Mouse (Mus musculus): ENCODE results near the gene Rbfox1. TPM values are rescaled to one million over a fixed set of nuclear protein-coding genes. Genes with fewer than 3 reads are reported as not detected.

Gene Rbfox1
- total and polyA plus RNA-seq, 3 experiments = 31.6 to 58.1 (median 52.9) TPM

GRCm38 (mm10) chr16:6313689-6314088 is 428.5 kb downstream of the Rbfox1 start:
- H3K9ac ChIP-seq (ENCODE audit: low read depth, low read length) = no peak overlapping the region
- WGBS = 66% methylated on average over 6 of the region's 6 CpGs
- no peak for DNase-seq
- no peak overlapping the region for H3K27ac ChIP-seq
- H3K36me3 ChIP-seq (ENCODE audit: control insufficient read depth, insufficient read depth, low read length) = no peaks in the 10 kb centered on the region
- no peaks in the 10 kb centered on the region for H3K27me3 ChIP-seq (ENCODE audit: control insufficient read depth, insufficient read depth, low read length)
- intact Hi-C loops (cut with DNase I) = no loop called here
- no peaks in the 10 kb centered on the region for H3K79me2 ChIP-seq (replicated peaks; ENCODE audit: control insufficient read depth, insufficient read depth, low read length)
- no peak overlapping the region for H3K4me3 ChIP-seq
- TF ChIP-seq EP300 (IDR thresholded peaks at IDR 0.05; ENCODE audit: insufficient read depth, low read depth, low read length) = no peak
- TF ChIP-seq POLR2A (IDR thresholded peaks at IDR 0.05; ENCODE audit: insufficient read depth, low read depth, low read length) = no peak
- no peak for TF ChIP-seq CTCF (IDR thresholded peaks at IDR 0.05)
- no peaks in the 10 kb centered on the region for H3K4me1 ChIP-seq (ENCODE audit: control insufficient read depth, insufficient read depth, low read length)

- no peak overlapping the region for H3K9ac ChIP-seq (ENCODE audit: low read depth, low read length)
- H3K79me2 ChIP-seq (replicated peaks; ENCODE audit: control insufficient read depth, insufficient read depth, low read length) = no peaks in the 10 kb centered on the region
- no peak for DNase-seq
- no peaks in the 10 kb centered on the region for H3K36me3 ChIP-seq (ENCODE audit: control insufficient read depth, insufficient read depth, low read length)
- intact Hi-C loops (cut with DNase I) = no loop called here
- WGBS = 13% methylated on average over 1 of the region's 1 CpGs
- H3K27ac ChIP-seq = no peak overlapping the region
- no peak overlapping the region for H3K4me3 ChIP-seq
- H3K4me1 ChIP-seq (ENCODE audit: control insufficient read depth, insufficient read depth, low read length) = no peaks in the 10 kb centered on the region
- no peaks in the 10 kb centered on the region for H3K27me3 ChIP-seq (ENCODE audit: control insufficient read depth, insufficient read depth, low read length)
- TF ChIP-seq CTCF (IDR thresholded peaks at IDR 0.05) (no peak), EP300 (IDR thresholded peaks at IDR 0.05; ENCODE audit: insufficient read depth, low read depth, low read length) (no peak), POLR2A (IDR thresholded peaks at IDR 0.05; ENCODE audit: insufficient read depth, low read depth, low read length) (no peak)
Measured at GRCm38 (mm10) chr16:6324832-6325231, 439.7 kb downstream of the Rbfox1 start.

GRCm38 (mm10) chr16:6331400-6331939 is 446.3 kb downstream of the Rbfox1 start:
- no peaks in the 10 kb centered on the region for H3K79me2 ChIP-seq (replicated peaks; ENCODE audit: control insufficient read depth, insufficient read depth, low read length)
- H3K27me3 ChIP-seq (ENCODE audit: control insufficient read depth, insufficient read depth, low read length) = no peaks in the 10 kb centered on the region
- no peak for DNase-seq
- no peak overlapping the region for H3K4me3 ChIP-seq
- no peaks in the 10 kb centered on the region for H3K4me1 ChIP-seq (ENCODE audit: control insufficient read depth, insufficient read depth, low read length)
- TF ChIP-seq EP300 (IDR thresholded peaks at IDR 0.05; ENCODE audit: insufficient read depth, low read depth, low read length) = no peak
- TF ChIP-seq CTCF (IDR thresholded peaks at IDR 0.05) = no peak
- no peak for TF ChIP-seq POLR2A (IDR thresholded peaks at IDR 0.05; ENCODE audit: insufficient read depth, low read depth, low read length)
- intact Hi-C loops (cut with DNase I) = no loop called here
- WGBS = 52% methylated on average over 10 of the region's 10 CpGs
- H3K27ac ChIP-seq = no peak overlapping the region
- no peaks in the 10 kb centered on the region for H3K36me3 ChIP-seq (ENCODE audit: control insufficient read depth, insufficient read depth, low read length)
- no peak overlapping the region for H3K9ac ChIP-seq (ENCODE audit: low read depth, low read length)

GRCm38 (mm10) chr16:6333273-6333672 is 448.1 kb downstream of the Rbfox1 start:
- H3K9ac ChIP-seq (ENCODE audit: low read depth, low read length) = no peak overlapping the region

GRCm38 (mm10) chr16:6348103-6348502 is 462.9 kb downstream of the Rbfox1 start:
- 35% methylated on average over 9 of the region's 9 CpGs for WGBS
- H3K4me3 ChIP-seq = no peak overlapping the region
- H3K36me3 ChIP-seq (ENCODE audit: control insufficient read depth, insufficient read depth, low read length) = no peaks in the 10 kb centered on the region
- H3K79me2 ChIP-seq (replicated peaks; ENCODE audit: control insufficient read depth, insufficient read depth, low read length) = no peaks in the 10 kb centered on the region
- H3K4me1 ChIP-seq (ENCODE audit: control insufficient read depth, insufficient read depth, low read length) = no peaks in the 10 kb centered on the region
- intact Hi-C loops (cut with DNase I) = no loop called here
- DNase-seq = no peak
- no peak overlapping the region for H3K9ac ChIP-seq (ENCODE audit: low read depth, low read length)
- no peak overlapping the region for H3K27ac ChIP-seq
- TF ChIP-seq POLR2A (IDR thresholded peaks at IDR 0.05; ENCODE audit: insufficient read depth, low read depth, low read length) (no peak), CTCF (IDR thresholded peaks at IDR 0.05) (no peak), EP300 (IDR thresholded peaks at IDR 0.05; ENCODE audit: insufficient read depth, low read depth, low read length) (no peak)
- no peaks in the 10 kb centered on the region; the same call in 1 of the 2 replicates for H3K27me3 ChIP-seq (ENCODE audit: control insufficient read depth, insufficient read depth, low read length)

More at GRCm38 (mm10) chr16:6333273-6333672, 448.1 kb downstream of the Rbfox1 start:
- Histone ChIP-seq H3K36me3 (ENCODE audit: control insufficient read depth, insufficient read depth, low read length) (no peaks in the 10 kb centered on the region), H3K79me2 (replicated peaks; ENCODE audit: control insufficient read depth, insufficient read depth, low read length) (no peaks in the 10 kb centered on the region), H3K27ac (no peak overlapping the region), H3K4me1 (ENCODE audit: control insufficient read depth, insufficient read depth, low read length) (no peaks in the 10 kb centered on the region), H3K27me3 (ENCODE audit: control insufficient read depth, insufficient read depth, low read length) (no peaks in the 10 kb centered on the region), H3K4me3 (no peak overlapping the region)
- TF ChIP-seq EP300 (IDR thresholded peaks at IDR 0.05; ENCODE audit: insufficient read depth, low read depth, low read length) = no peak
- TF ChIP-seq POLR2A (IDR thresholded peaks at IDR 0.05; ENCODE audit: insufficient read depth, low read depth, low read length) = no peak
- no peak for TF ChIP-seq CTCF (IDR thresholded peaks at IDR 0.05)
- WGBS = 65% methylated on average over 2 of the region's 2 CpGs
- no peak for DNase-seq
- intact Hi-C loops (cut with DNase I) = no loop called here

GRCm38 (mm10) chr16:6348581-6349241 is 463.6 kb downstream of the Rbfox1 start:
- no peaks in the 10 kb centered on the region for H3K36me3 ChIP-seq (ENCODE audit: control insufficient read depth, insufficient read depth, low read length)
- no peaks in the 10 kb centered on the region for H3K4me1 ChIP-seq (ENCODE audit: control insufficient read depth, insufficient read depth, low read length)
- H3K27ac ChIP-seq = no peak overlapping the region
- peak in 1 of 2 experiments; percentile 12 for DNase-seq
- 2% methylated on average over 41 of the region's 41 CpGs for WGBS
- TF ChIP-seq EP300 (IDR thresholded peaks at IDR 0.05; ENCODE audit: insufficient read depth, low read depth, low read length) (no peak), CTCF (IDR thresholded peaks at IDR 0.05) (no peak), POLR2A (IDR thresholded peaks at IDR 0.05; ENCODE audit: insufficient read depth, low read depth, low read length) (no peak)
- no peak overlapping the region for H3K9ac ChIP-seq (ENCODE audit: low read depth, low read length)
- H3K27me3 ChIP-seq (ENCODE audit: control insufficient read depth, insufficient read depth, low read length) = no peaks in the 10 kb centered on the region; the same call in 1 of the 2 replicates
- intact Hi-C loops (cut with DNase I) = no loop called here
- no peak overlapping the region for H3K4me3 ChIP-seq
- H3K79me2 ChIP-seq (replicated peaks; ENCODE audit: control insufficient read depth, insufficient read depth, low read length) = no peaks in the 10 kb centered on the region
